Mouse (Mus musculus) c-Kit-positive CD71-positive TER-119-negative erythroid progenitor cells, embryonic 14.5 days (primary cell): ENCODE measurements around the gene Vat1l.

Source experiments
- DNase-seq: peaks from one replicate; pipeline ENCODE4 v3.0.0-alpha.2; 2013; ENCODE audit warnings: low read depth

Gene Vat1l

GRCm38 (mm10) chr8:114399273-114399672, 193.9 kb downstream of the Vat1l start:
- DNase-seq, result no peak

- DNase-seq, result no peak
These were observed 196.3 kb downstream of the Vat1l start for GRCm38 (mm10) chr8:114401679-114402078.

GRCm38 (mm10) chr8:114411421-114411820, 206.0 kb downstream of the Vat1l start:
- DNase-seq, result no peak

- DNase-seq, result no peak
These were observed 212.4 kb downstream of the Vat1l start, which contains the start of gene Clec3a for GRCm38 (mm10) chr8:114417786-114418185. TSS of gene Clec3a (plus strand) at chr8:114418086.

- no peak for DNase-seq
These were observed 213.1 kb downstream of the Vat1l start for GRCm38 (mm10) chr8:114418486-114418885.

- no peak for DNase-seq
These were observed 213.5 kb downstream of the Vat1l start for GRCm38 (mm10) chr8:114418904-114419303.

- no peak for DNase-seq
These were observed 216.1 kb downstream of the Vat1l start for GRCm38 (mm10) chr8:114421544-114421943.
